Comparison of ENCODE assay signal across 9 mouse cellular contexts in the genomic region with DNA sequence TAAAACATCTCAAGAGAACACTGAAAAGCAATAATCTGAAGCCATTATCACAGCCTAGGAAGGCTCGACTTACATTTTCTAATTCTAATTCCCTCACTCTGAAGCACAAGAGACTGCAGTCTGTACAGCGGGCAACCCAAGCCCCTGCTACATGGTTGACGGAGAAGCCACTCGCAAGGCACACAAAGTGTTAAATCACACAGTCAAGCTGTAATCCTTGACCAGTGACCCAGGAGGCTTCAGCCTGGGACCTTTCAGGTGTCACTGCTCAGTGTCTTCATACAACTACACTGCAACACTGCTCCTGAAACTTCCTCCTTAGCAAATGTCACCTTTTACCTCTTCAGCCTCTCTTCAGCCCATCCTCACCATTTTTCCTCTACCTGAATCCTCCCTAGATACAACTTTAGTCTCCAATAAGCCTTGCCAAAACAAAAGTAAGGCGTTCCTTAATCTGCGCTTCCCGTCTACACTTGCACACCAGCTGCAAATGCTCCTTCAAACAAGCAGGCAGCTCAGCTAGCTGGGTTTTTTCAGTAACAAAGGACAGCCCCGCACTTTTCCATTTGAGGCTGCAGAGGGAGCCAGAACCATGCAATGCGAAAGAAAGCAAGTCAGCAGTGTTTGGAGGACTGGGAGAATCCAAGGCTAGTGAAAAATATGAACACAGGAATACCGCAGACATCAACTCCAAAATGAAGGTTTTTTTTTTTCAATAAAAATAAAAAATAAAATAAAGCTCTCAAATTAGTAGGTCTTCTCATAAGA.
DNase-seq lines count a peak whose midpoint lies in the region; ATAC-seq and TF ChIP-seq lines count a peak whose summit lies in the region.
"Had no signal": no experiment of that assay in that cellular context is flagged by ENCODE, and none has a peak within 500 bp of the region (broad histone marks: within the 10 kb centered on the region; RNA-seq: fewer than 3 reads in every experiment).

No protein-coding gene starts in this region.

- peaks cover 6% of the 10 kb centered on the region; the same call in 1 of the 2 replicates for H3K4me1 ChIP-seq in E14TG2a.4 (replicated peaks; ENCODE audit: low read depth, low read length)
- peaks cover 14% of the 10 kb centered on the region; the same call in 1 of the 2 replicates for H3K4me1 ChIP-seq in forebrain, embryonic 11.5 days (replicated peaks; ENCODE audit: control insufficient read depth, insufficient read depth, low read length)
- H3K4me1 ChIP-seq in heart, embryonic 15.5 days (replicated peaks): peaks cover 19% of the 10 kb centered on the region
- H3K4me1 ChIP-seq in kidney, postnatal 0 days (replicated peaks; ENCODE audit: insufficient read depth, low read length): peaks cover 11% of the 10 kb centered on the region; the same call in 1 of the 2 replicates
- H3K4me1 ChIP-seq in limb, embryonic 15.5 days: peaks cover 17% of the 10 kb centered on the region
- H3K4me1 ChIP-seq in neural tube, embryonic 13.5 days (replicated peaks): peaks cover 32% of the 10 kb centered on the region

- DNase-seq in brain, adult 2 months (ENCODE audit: low read depth, low spot score): peak; percentile 89
- peak; percentile 77 for DNase-seq in forebrain, embryonic 11.5 days (ENCODE audit: low spot score)
- peak; percentile 94 for DNase-seq in kidney, postnatal 0 days (ENCODE audit: low spot score)
- DNase-seq in urinary bladder, postnatal 25 days (ENCODE audit: low spot score): peak; percentile 26

- no peak overlapping the region for H3K9ac ChIP-seq in forebrain, embryonic 11.5 days (ENCODE audit: low read length)
- no peak overlapping the region for H3K9ac ChIP-seq in heart, embryonic 15.5 days
- H3K9ac ChIP-seq in kidney, postnatal 0 days (ENCODE audit: low read depth, low read length): no peak overlapping the region
- no peak overlapping the region for H3K9ac ChIP-seq in limb, embryonic 15.5 days
- peak overlapping the region; percentile 43; the same call in 1 of the 2 replicates for H3K9ac ChIP-seq in neural tube, embryonic 13.5 days

- no peak overlapping the region for H3K4me2 ChIP-seq in forebrain, embryonic 11.5 days (ENCODE audit: low read depth, low read length, severe bottlenecking)
- H3K4me2 ChIP-seq in heart, embryonic 15.5 days: 0 out of 2 replicates have a peak overlapping the region, but pooled peaks have one; percentile 13
- H3K4me2 ChIP-seq in kidney, postnatal 0 days (ENCODE audit: low read length): peak overlapping the region; percentile 32
- H3K4me2 ChIP-seq in limb, embryonic 15.5 days: no peak overlapping the region
- no peak overlapping the region for H3K4me2 ChIP-seq in neural tube, embryonic 13.5 days

- H3K9me3 ChIP-seq in E14TG2a.4 (ENCODE audit: low read length): no peaks in the 10 kb centered on the region
- H3K9me3 ChIP-seq in forebrain, embryonic 11.5 days (ENCODE audit: control insufficient read depth, low read length): no peaks in the 10 kb centered on the region
- H3K9me3 ChIP-seq in heart, embryonic 15.5 days (replicated peaks): no peaks in the 10 kb centered on the region
- H3K9me3 ChIP-seq in kidney, postnatal 0 days (replicated peaks; ENCODE audit: low read length): no peaks in the 10 kb centered on the region
- no peaks in the 10 kb centered on the region for H3K9me3 ChIP-seq in limb, embryonic 15.5 days
- H3K9me3 ChIP-seq in neural tube, embryonic 13.5 days: no peaks in the 10 kb centered on the region

- no peak overlapping the region for H3K27ac ChIP-seq in forebrain, embryonic 11.5 days (ENCODE audit: low read depth, low read length)
- H3K27ac ChIP-seq in heart, embryonic 15.5 days: no peak overlapping the region
- H3K27ac ChIP-seq in kidney, postnatal 0 days: no peak overlapping the region
- no peak overlapping the region for H3K27ac ChIP-seq in limb, embryonic 15.5 days
- H3K27ac ChIP-seq in neural tube, embryonic 13.5 days (replicated peaks): no peak overlapping the region

- TF ChIP-seq CTCF in E14TG2a.4 (conservative IDR thresholded peaks at IDR 0.05; ENCODE audit: low read length): peak; percentile 70
- peak; percentile 95 for TF ChIP-seq CTCF in kidney, postnatal 0 days (IDR thresholded peaks at IDR 0.05; ENCODE audit: low read depth)

- ATAC-seq in forebrain, embryonic 11.5 days (replicated peaks; ENCODE audit: low FRiP score): peak; percentile 71; the same call in 1 of the 2 replicates
- peak; percentile 34; the same call in 1 of the 2 replicates for ATAC-seq in heart, embryonic 15.5 days (replicated peaks; ENCODE audit: insufficient number of reproducible peaks, insufficient read depth, low FRiP score, low read depth)
- no peak; the same call in 1 of the 2 replicates for ATAC-seq in kidney, postnatal 0 days (replicated peaks; ENCODE audit: low FRiP score, low read depth)
- 0 out of 2 replicates have a peak, but pooled peaks have one; percentile 24 for ATAC-seq in limb, embryonic 15.5 days (ENCODE audit: insufficient number of reproducible peaks, low FRiP score, low TSS enrichment, low read depth)
- ATAC-seq in neural tube, embryonic 13.5 days (ENCODE audit: low read depth): peak; percentile 60; the same call in 1 of the 2 replicates

- H3K36me3 ChIP-seq in E14TG2a.4 (ENCODE audit: insufficient read depth, low read length): no peaks in the 10 kb centered on the region
- H3K36me3 ChIP-seq in forebrain, embryonic 11.5 days (ENCODE audit: control insufficient read depth, insufficient read depth, low read length): no peaks in the 10 kb centered on the region
- no peaks in the 10 kb centered on the region for H3K36me3 ChIP-seq in heart, embryonic 15.5 days
- no peaks in the 10 kb centered on the region for H3K36me3 ChIP-seq in kidney, postnatal 0 days (ENCODE audit: insufficient read depth, low read length)
- H3K36me3 ChIP-seq in limb, embryonic 15.5 days: no peaks in the 10 kb centered on the region
- H3K36me3 ChIP-seq in neural tube, embryonic 13.5 days: no peaks in the 10 kb centered on the region

- no peaks in the 10 kb centered on the region for H3K27me3 ChIP-seq in E14TG2a.4 (ENCODE audit: insufficient read depth, low read length)
- H3K27me3 ChIP-seq in forebrain, embryonic 11.5 days (ENCODE audit: control insufficient read depth, insufficient read depth, low read length): 0 out of 2 replicates have a peak, but pooled peaks cover 2% of the 10 kb centered on the region
- peaks cover 14% of the 10 kb centered on the region; the same call in 1 of the 2 replicates for H3K27me3 ChIP-seq in heart, embryonic 15.5 days
- no peaks in the 10 kb centered on the region for H3K27me3 ChIP-seq in kidney, postnatal 0 days (ENCODE audit: insufficient read depth, low read length)
- H3K27me3 ChIP-seq in limb, embryonic 15.5 days: no peaks in the 10 kb centered on the region
- no peaks in the 10 kb centered on the region for H3K27me3 ChIP-seq in neural tube, embryonic 13.5 days

- 24% methylated on average over 10 of the region's 10 CpGs for whole genome bisulfite sequencing in forebrain, embryonic 11.5 days
- whole genome bisulfite sequencing in heart, embryonic 15.5 days: 37% methylated on average over 10 of the region's 10 CpGs
- WGBS in kidney, postnatal 0 days: 27% methylated on average over 10 of the region's 10 CpGs
- 39% methylated on average over 10 of the region's 10 CpGs for WGBS in limb, embryonic 15.5 days
- 37% methylated on average over 10 of the region's 10 CpGs for WGBS in neural tube, embryonic 13.5 days

- no peak overlapping the region for H3K4me3 ChIP-seq in E14TG2a.4 (replicated peaks; ENCODE audit: low read length)
- H3K4me3 ChIP-seq in forebrain, embryonic 11.5 days (ENCODE audit: low read depth, low read length): no peak overlapping the region
- no peak overlapping the region for H3K4me3 ChIP-seq in heart, embryonic 15.5 days
- H3K4me3 ChIP-seq in kidney, postnatal 0 days (replicated peaks; ENCODE audit: low read depth, low read length): no peak overlapping the region
- H3K4me3 ChIP-seq in limb, embryonic 15.5 days: no peak overlapping the region
- no peak overlapping the region for H3K4me3 ChIP-seq in neural tube, embryonic 13.5 days
- H3K4me3 ChIP-seq: myocyte had no signal

Comparison
In these comparisons a context has a peak if more than half of its experiments do, and no peak if none do; other contexts are left out.
1. DNase-seq: peak in every context shown above with its lines; median percentile 94 in kidney, postnatal 0 days; 89 in brain, adult 2 months; 77 in forebrain, embryonic 11.5 days; 26 in urinary bladder, postnatal 25 days.
2. H3K4me2 ChIP-seq: peak in heart, embryonic 15.5 days (single experiment) and kidney, postnatal 0 days (single experiment); none in forebrain, embryonic 11.5 days (single experiment), limb, embryonic 15.5 days (single experiment) and neural tube, embryonic 13.5 days (single experiment).